Mouse (Mus musculus) adrenal gland, postnatal 10 days (tissue): Measurements from ENCODE around the gene Svip. TPM values are rescaled to one million over a fixed set of nuclear protein-coding genes. Genes with fewer than 3 reads are reported as not detected.

ENCODE experiments used
- DNase-seq: peaks from one replicate; pipeline ENCODE4 v3.0.0; 2021; ENCODE audit warnings: mixed read lengths
- total RNA-seq, 2 experiments: library from RNA; stranded (reverse); gene quantifications; 2 replicates each; pipeline ENCODE4 v1.2.3; 2021

Gene Svip
- total RNA-seq, 2 experiments from 2014 or later, result 11.4 to 13.0 TPM

GRCm38 (mm10) chr7:51962219-51962952 lies 43.4 kb downstream of the Svip start:
- no peak for DNase-seq

DNA sequence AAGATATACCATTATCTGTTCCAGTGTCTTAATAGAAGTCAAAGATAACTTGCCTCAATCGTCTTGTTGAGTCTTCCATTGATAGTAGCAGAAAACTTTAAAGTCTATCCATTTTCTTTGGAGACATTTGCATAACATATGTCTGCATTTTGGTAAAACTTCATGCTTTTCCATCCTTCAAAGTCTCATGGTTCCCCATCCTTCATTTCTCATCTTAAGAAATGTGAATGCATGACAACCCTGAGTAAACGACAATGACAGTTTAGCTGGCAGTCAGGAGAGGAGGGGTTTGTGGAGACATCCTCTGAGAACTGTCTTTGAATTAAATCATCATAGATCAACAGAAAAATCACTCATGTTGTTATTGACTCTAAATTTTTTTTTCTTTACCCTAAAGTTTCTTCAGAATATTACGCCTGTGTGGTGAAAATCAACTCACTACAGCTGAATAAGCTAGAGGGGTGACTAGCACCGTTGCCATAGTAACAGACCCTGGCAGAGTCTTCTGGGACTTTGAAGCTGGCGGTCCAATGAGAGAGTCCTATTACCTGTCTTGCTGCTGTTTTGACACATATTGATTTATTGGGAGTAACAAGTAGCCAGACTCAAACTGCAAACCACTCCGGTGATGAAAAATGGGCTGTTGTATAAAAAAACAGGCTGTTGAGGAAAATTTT lies 45.0 kb downstream of the Svip start:
- DNase-seq, result no peak

GRCm38 (mm10) chr7:51957766-51958165 lies 48.1 kb downstream of the Svip start:
- DNase-seq, result no peak

DNA sequence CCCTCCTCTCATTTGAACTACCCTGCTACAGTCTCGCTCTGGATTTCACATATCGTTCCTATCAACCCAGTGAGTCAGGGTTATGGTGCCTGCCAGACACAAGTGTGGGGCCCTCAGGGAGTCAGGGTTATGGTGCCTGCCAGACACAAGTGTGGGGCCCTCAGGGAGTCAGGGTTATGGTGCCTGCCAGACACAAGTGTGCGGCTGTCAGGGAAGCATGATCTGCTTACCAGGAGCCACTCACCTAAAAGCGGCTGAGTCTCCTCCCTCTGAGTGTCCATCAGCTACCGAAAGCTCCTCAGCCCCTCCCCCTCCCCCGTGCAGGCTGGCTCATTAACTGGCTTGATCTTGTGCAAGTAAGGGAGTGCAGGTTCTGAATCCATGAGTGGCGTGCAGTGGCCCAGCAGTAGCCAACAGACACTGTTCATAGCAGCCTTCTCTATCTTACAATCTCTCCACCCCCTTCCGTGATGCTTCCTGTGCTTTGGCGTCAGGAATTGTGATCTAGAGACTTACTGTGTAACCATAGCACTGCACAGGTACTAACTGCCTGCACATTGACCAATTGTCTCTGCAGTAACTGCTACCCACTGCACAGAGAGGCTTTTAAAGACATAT lies 50.3 kb downstream of the Svip start:
- DNase-seq, result peak; percentile 43

Other genes starting within 250 kb of the Svip start
- gene Gas2, start 144.0 kb downstream of the Svip start, total RNA-seq, result 10 to 100 TPM; 30.3 to 30.8 TPM
- 1 to 10 TPM; 6.8 to 7.6 TPM for gene Fancf, start 143.8 kb downstream of the Svip start, total RNA-seq
- gene 1700015G11Rik, start 9.7 kb upstream of the Svip start, total RNA-seq, result not detected